Mouse (Mus musculus) lung, embryonic 15.5 days (tissue): ENCODE measurements around the gene Tiam1. TPM values are rescaled to one million over a fixed set of nuclear protein-coding genes. Genes with fewer than 3 reads are reported as not detected.

Source experiments
- ATAC-seq: fragments of 200-750 bp; cut with Nextera tagmentation; 2 replicates; pipeline ENCODE4 v1.8.0; 2017; ENCODE audit warnings: moderate number of reproducible peaks, borderline replicate concordance; ENCODE audit not compliant: low FRiP score, low TSS enrichment; ENCODE audit errors: extremely low read depth
- H3K27ac ChIP-seq: fragments of 300-500 bp; sonication (generic); 2 replicates; pipeline ENCODE4 v1.5.1; 2015; ENCODE audit warnings: moderate library complexity, mild to moderate bottlenecking, inconsistent platforms
- H3K27me3 ChIP-seq: fragments of 300-500 bp; sonication (generic); 2 replicates; pipeline ENCODE4 v1.6.1; 2015; ENCODE audit warnings: inconsistent platforms
- H3K36me3 ChIP-seq: fragments of 300-500 bp; sonication (generic); 2 replicates; pipeline ENCODE4 v1.6.1; 2015; ENCODE audit warnings: inconsistent platforms
- H3K4me1 ChIP-seq: fragments of 300-500 bp; sonication (generic); 2 replicates; pipeline ENCODE4 v1.6.1; 2015; ENCODE audit warnings: inconsistent platforms
- H3K4me2 ChIP-seq: fragments of 300-500 bp; sonication (generic); 2 replicates; pipeline ENCODE4 v1.6.1; 2015; ENCODE audit warnings: inconsistent platforms, mild to moderate bottlenecking, moderate library complexity
- H3K4me3 ChIP-seq: fragments of 300-500 bp; sonication (generic); 2 replicates; pipeline ENCODE4 v1.5.1; 2015; ENCODE audit warnings: mild to moderate bottlenecking, inconsistent platforms
- H3K9ac ChIP-seq: fragments of 300-500 bp; sonication (generic); 2 replicates; pipeline ENCODE4 v1.6.1; 2015; ENCODE audit warnings: inconsistent platforms
- H3K9me3 ChIP-seq: fragments of 300-500 bp; sonication (generic); 2 replicates; pipeline ENCODE4 v1.6.1; 2016; ENCODE audit warnings: inconsistent platforms
- WGBS: fragments of 180-500 bp; shearing (Covaris S2); methylation state at CpG from one replicate; pipeline ENCODE4 v1.1.7; 2015; 5-methylcytosine and 5-hydroxymethylcytosine counted together
- polyA plus RNA-seq: library from polyadenylated mRNA; unstranded; fragments of >200 nt; fragmentation: Nextera tagmentation; extraction: Ambion mirVana; gene quantifications from 2 replicates; pipeline ENCODE4 v1.2.1, GENCODE M21; 2015

The Tiam1 gene
- polyA plus RNA-seq, 1 experiment from 2014 or later = 10.8 TPM

DNA sequence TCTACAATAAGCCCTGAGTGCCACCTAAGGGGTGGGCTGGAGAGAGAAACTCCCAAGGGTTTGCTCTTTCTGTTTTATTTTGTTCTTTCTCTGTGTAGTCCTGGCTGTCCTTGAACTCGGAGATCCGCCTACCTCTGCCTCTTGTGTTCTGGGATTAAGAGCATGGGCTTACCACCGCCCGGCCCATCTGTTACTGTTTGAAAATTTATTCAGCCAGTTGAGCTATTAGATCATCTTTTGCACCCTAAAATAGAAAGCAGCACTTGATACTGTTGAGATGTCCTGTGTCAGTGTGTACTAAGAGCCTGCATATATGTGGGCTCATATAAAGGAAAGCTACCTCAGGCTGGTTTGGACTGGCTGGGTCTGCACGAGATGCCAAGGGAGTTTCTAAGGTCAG, 303.7 kb downstream of the Tiam1 start:
- Histone ChIP-seq H3K4me1 (no peaks in the 10 kb centered on the region; the same call in 1 of the 2 replicates), H3K36me3 (no peaks in the 10 kb centered on the region), H3K9ac (no peak overlapping the region), H3K27ac (no peak overlapping the region), H3K9me3 (no peaks in the 10 kb centered on the region), H3K4me3 (no peak overlapping the region), H3K27me3 (peaks cover 2% of the 10 kb centered on the region; the same call in 1 of the 2 replicates), H3K4me2 (no peak overlapping the region)
- ATAC-seq = no peak
- WGBS = 84% methylated on average over 5 of the region's 5 CpGs

DNA sequence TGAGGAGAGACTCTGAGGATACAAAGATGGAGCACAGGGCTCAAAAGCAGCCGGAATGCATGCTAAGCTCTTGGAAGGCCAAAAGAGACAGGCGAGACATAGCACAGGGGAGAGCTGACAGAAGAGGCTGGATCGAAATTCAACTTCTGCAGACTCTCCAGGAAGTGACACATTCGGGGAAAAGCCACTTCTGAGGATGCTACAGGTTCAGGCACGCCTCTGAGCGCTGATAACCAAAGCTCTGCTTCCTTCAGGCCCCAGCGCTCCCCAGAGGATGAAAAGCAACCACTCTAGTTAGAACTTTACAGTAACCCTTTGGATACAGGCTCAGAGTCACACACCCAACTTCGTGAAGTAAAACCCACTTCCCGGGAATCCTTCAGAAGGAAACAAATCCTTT, 306.5 kb downstream of the Tiam1 start:
- H3K4me2 ChIP-seq = no peak overlapping the region
- 52% methylated on average over 9 of the region's 9 CpGs for WGBS
- ATAC-seq = no peak

DNA sequence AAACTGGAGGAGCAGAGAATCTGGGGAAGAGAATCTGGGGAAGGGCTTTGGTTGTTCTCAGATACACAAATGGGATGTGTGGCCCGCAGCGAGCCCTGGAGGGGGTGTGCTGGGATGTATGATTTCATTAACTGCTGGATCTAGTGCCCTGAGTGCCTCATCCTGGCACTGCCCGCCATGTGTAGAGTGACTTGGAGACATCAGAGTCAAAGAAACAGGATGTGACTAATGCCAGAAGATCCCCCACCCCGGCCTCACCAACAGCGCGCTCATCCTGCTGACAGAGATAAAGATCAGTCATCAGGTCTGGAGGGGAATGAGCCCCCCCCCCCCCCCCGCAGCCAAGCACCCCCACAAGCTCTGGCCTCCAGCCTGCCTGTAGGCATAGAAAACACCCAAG, 308.0 kb downstream of the Tiam1 start:
- Histone ChIP-seq H3K9ac (no peak overlapping the region), H3K4me2 (no peak overlapping the region), H3K4me3 (no peak overlapping the region), H3K4me1 (0 out of 2 replicates have a peak, but pooled peaks cover 3% of the 10 kb centered on the region), H3K27me3 (no peaks in the 10 kb centered on the region), H3K27ac (no peak overlapping the region), H3K9me3 (no peaks in the 10 kb centered on the region), H3K36me3 (no peaks in the 10 kb centered on the region)
- WGBS = 64% methylated on average over 7 of the region's 7 CpGs
- ATAC-seq = no peak

More for the DNA sequence above, 306.5 kb downstream of the Tiam1 start:
- Histone ChIP-seq H3K36me3 (no peaks in the 10 kb centered on the region), H3K27me3 (no peaks in the 10 kb centered on the region), H3K9ac (no peak overlapping the region), H3K4me3 (no peak overlapping the region), H3K4me1 (no peaks in the 10 kb centered on the region; the same call in 1 of the 2 replicates), H3K27ac (no peak overlapping the region), H3K9me3 (no peaks in the 10 kb centered on the region)

DNA sequence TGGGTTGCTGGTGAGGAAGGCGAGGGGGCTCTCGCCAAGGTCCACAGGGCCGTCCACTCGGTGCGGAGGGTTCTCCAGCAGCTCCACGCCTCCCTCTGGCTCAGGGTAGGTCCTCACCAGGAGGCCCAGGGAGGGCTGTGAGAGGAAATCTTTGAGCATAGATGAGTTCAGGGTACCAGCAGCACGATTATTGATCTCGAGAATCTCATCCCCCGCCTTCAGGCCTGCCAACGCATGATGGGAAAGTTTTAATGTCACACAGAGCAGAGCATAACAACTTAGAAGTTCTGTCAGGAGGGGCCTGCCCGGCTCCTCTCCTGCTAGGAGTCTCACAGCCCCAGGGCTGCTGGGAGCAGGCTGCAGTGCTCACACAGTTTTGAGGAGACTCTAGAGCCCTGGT, 310.6 kb downstream of the Tiam1 start:
- Histone ChIP-seq H3K9me3 (no peaks in the 10 kb centered on the region), H3K27me3 (no peaks in the 10 kb centered on the region), H3K9ac (no peak overlapping the region), H3K36me3 (no peaks in the 10 kb centered on the region), H3K4me2 (no peak overlapping the region), H3K4me3 (no peak overlapping the region), H3K4me1 (0 out of 2 replicates have a peak, but pooled peaks cover 8% of the 10 kb centered on the region), H3K27ac (no peak overlapping the region)
- no peak for ATAC-seq
- WGBS = 80% methylated on average over 11 of the region's 11 CpGs

DNA sequence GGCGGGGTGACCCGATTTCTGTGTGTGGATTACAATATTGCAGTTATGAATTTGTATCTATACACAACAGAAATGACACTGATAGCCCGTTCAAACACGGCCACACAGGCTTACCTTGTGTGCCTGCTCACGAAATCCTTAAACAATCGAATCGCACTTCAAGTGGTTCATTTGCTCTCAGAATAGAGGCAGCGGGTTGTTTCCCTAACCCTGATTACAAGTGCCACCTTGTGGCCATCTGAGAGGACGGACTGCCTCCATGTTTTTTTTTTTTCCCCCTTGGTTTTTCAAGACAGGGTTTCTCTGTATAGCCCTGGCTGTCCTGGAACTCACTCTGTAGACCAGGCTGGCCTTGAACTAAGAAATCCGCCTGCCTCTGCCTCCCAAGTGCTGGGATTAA, 312.4 kb downstream of the Tiam1 start:
- WGBS = 32% methylated on average over 10 of the region's 10 CpGs
- Histone ChIP-seq H3K36me3 (no peaks in the 10 kb centered on the region), H3K27me3 (no peaks in the 10 kb centered on the region), H3K4me2 (peak overlapping the region; percentile 23), H3K9ac (no peak overlapping the region), H3K4me3 (no peak overlapping the region), H3K9me3 (no peaks in the 10 kb centered on the region), H3K27ac (0 out of 2 replicates have a peak overlapping the region, but pooled peaks have one; percentile 6), H3K4me1 (peaks cover 10% of the 10 kb centered on the region; the same call in 1 of the 2 replicates)
- ATAC-seq = no peak

DNA sequence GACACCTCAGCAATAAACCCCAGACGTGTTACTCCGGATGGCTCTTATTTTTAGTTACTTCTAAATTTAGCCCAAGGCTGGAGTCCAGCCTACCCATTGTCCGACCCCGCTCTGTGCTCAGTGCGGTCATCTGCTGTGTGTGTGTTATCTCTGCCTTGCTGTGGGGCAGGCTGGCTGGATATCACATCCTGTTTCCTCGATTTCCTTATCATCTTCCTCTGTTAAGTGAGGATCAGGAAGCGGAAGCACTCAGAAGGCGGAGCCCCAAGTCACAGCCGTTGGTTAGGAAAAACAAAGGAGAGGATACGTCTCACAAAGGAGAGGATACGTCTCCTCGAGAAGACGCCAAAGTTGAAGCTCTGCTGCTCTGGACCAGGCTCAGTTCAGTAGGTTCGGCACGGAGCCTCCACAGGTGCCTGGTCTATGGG, 313.3 kb downstream of the Tiam1 start:
- Histone ChIP-seq H3K36me3 (no peaks in the 10 kb centered on the region), H3K4me3 (no peak overlapping the region), H3K9me3 (no peaks in the 10 kb centered on the region), H3K9ac (no peak overlapping the region), H3K27me3 (no peaks in the 10 kb centered on the region), H3K4me1 (peaks cover 10% of the 10 kb centered on the region; the same call in 1 of the 2 replicates), H3K4me2 (peak overlapping the region; percentile 23), H3K27ac (0 out of 2 replicates have a peak overlapping the region, but pooled peaks have one; percentile 6)
- ATAC-seq = peak; percentile 68; the same call in 1 of the 2 replicates
- WGBS = 54% methylated on average over 15 of the region's 15 CpGs

DNA sequence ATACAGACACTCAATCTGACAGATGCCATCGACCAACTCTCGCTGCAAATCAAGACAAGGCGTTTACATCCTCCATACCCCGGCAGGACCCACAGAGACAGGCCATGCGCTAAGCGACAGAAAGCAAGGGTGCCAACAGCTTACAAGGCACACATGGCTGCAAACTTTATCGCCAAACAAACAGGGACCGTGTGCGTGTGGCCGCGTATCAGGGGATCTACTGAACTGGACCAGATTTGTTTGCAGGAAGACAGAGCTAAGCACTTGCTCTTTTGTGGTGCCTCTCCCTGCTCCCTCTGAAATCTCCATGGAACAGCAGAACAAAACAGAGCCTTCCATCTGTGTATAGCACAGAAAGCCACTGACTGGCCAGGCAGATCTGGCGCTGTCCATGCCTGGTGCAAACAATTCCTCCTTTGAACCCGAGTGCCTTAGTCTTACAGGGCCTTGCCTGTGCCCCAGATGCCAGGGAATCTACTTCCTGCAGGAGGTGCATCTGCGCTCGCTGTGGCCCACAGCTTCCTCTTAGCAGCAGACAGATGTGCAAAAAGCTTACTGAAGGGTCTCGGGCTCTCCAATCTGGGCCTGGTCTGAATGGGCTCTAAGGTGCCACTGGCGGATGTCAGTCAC, 316.0 kb downstream of the Tiam1 start:
- Histone ChIP-seq H3K9me3 (no peaks in the 10 kb centered on the region), H3K4me1 (peaks cover 10% of the 10 kb centered on the region; the same call in 1 of the 2 replicates), H3K36me3 (no peaks in the 10 kb centered on the region), H3K4me3 (no peak overlapping the region), H3K4me2 (no peak overlapping the region), H3K9ac (no peak overlapping the region), H3K27ac (no peak overlapping the region), H3K27me3 (no peaks in the 10 kb centered on the region)
- ATAC-seq = no peak
- WGBS = 56% methylated on average over 17 of the region's 17 CpGs

DNA sequence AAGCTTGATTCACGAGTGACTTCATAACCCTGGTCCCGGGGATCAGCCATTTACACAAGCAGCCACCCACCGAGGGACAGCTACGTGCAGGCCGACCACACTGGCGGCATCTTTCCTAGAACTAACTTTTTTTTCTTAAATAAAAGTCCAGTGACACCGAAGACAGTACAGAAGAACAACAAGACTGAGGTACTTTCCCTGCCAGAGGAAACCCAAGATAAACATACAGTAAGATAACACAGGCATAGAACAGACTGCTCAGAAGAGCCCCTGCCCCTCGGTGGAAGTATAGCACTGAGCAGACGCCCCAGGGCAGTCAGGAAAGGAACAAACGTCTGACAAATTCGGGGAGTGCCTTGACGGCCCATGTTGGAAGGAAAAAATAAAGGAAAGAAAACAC, 317.7 kb downstream of the Tiam1 start:
- Histone ChIP-seq H3K36me3 (no peaks in the 10 kb centered on the region), H3K4me2 (no peak overlapping the region), H3K9me3 (no peaks in the 10 kb centered on the region), H3K4me3 (no peak overlapping the region), H3K9ac (no peak overlapping the region), H3K4me1 (peaks cover 8% of the 10 kb centered on the region; the same call in 1 of the 2 replicates), H3K27ac (no peak overlapping the region), H3K27me3 (no peaks in the 10 kb centered on the region)
- ATAC-seq = no peak
- 25% methylated on average over 12 of the region's 12 CpGs for WGBS

DNA sequence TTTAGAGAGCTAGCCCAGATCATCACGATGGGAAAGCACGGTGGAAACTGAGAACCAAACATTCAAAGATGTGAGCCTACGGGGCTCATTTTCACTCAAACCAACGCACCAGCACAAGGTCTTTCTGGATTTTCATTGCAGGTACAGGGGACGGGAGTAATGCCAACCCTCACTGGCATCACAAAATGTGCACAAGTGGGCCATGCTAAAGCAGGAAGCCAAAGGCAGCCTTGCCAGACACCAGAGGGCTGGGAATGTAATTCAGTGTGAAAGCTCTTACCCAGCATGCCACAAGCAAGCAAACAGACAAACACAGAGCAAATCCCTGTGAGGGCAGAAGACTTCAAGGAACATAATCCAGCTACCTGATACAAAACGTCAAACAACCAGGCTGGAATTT, 320.7 kb downstream of the Tiam1 start:
- no peak overlapping the region for H3K4me2 ChIP-seq
- H3K27me3 ChIP-seq = peaks cover 3% of the 10 kb centered on the region; the same call in 1 of the 2 replicates
- H3K9ac ChIP-seq = no peak overlapping the region
- no peak for ATAC-seq
- no peaks in the 10 kb centered on the region for H3K36me3 ChIP-seq
- 81% methylated on average over 6 of the region's 6 CpGs for WGBS
- H3K4me3 ChIP-seq = no peak overlapping the region
- peaks cover 11% of the 10 kb centered on the region for H3K4me1 ChIP-seq
- no peak overlapping the region for H3K27ac ChIP-seq
- H3K9me3 ChIP-seq = no peaks in the 10 kb centered on the region

DNA sequence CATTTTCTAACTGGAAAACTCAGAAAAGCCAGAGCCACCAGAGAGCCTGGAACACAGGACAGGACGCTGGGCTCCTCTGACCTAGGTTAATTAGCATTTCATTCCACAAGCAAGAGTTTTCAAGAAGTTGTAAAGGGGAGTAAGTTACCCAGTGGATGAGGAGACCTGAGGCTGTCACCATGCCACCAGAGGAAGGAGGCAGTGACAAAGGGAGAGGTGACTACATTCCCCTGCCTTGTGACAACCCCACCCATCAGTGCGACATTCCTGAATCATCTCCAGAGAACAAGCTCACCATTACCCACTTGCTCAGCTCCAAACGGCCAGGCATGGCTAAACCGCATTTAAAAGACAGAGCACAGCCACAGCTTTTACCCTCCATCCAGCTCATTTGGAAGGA, 324.9 kb downstream of the Tiam1 start:
- Histone ChIP-seq H3K9me3 (no peaks in the 10 kb centered on the region), H3K36me3 (no peaks in the 10 kb centered on the region), H3K4me1 (peaks cover 20% of the 10 kb centered on the region), H3K27ac (no peak overlapping the region), H3K4me2 (peak overlapping the region; percentile 72), H3K4me3 (no peak overlapping the region), H3K27me3 (peaks cover 9% of the 10 kb centered on the region; the same call in 1 of the 2 replicates), H3K9ac (no peak overlapping the region)
- no peak for ATAC-seq
- 33% methylated on average over 4 of the region's 4 CpGs for WGBS

DNA sequence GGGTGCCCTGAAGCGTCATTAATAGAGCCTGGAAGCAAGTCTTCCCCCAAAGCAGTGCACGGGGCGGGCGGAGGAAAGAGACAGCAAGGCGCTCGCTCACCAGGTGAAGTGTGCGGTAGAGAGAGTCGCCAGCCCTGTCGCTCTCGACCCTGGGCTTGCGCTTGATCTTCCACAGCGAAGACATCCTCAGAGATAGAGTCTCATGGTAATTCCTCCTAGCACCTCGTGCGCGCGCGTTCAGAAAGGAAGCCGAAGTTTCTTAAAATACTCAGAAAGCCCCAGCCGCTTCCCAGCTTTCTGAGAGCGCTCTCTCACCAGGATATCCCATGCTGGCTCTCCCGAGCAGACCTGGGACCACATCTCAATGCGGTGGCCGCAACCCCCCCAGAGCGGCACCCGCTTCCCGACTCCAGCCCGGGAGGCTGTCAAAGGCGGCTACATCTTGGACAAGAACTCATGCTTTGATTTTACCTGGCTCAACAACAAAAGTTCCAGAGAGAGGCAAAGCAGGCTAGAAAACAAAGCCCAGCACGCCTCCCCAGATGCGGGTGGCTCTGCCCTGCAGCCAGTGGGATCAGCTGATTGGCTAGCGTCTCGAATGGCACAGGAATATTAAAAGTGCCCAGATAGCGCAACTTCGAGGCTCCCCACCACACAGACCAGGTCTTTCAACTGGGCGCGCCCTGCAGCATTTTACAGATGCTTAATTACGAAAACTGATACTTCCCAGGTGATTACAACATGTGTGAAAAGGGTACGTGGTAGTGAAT, 325.5 kb downstream of the Tiam1 start:
- Histone ChIP-seq H3K4me2 (peak overlapping the region; percentile 72), H3K4me3 (peak overlapping the region; percentile 38), H3K9me3 (no peaks in the 10 kb centered on the region), H3K36me3 (no peaks in the 10 kb centered on the region), H3K4me1 (peaks cover 20% of the 10 kb centered on the region), H3K9ac (peak overlapping the region; percentile 33), H3K27me3 (peaks cover 9% of the 10 kb centered on the region; the same call in 1 of the 2 replicates), H3K27ac (no peak overlapping the region)
- 4% methylated on average over 38 of the region's 38 CpGs for WGBS
- ATAC-seq = no peak

DNA sequence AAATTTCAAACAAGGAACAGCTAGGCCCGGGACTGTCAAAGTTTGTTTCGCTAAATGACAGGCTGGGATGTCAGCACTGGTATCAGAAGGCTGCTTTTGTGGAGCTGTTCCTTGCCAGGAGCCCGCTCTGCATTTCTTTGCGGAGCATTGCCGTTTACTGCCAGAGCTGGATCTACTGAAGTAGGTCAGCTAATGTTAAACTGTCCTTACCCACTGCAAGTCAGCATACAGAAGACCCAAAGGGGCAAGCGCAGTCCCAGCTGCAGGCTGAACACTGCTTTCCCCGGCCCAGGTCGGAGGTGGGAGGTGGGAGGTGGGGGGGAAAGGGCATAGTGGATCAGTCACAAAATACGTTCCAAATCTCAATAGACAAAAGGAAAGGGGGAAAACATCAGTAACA, 326.3 kb downstream of the Tiam1 start:
- Histone ChIP-seq H3K36me3 (no peaks in the 10 kb centered on the region), H3K27ac (no peak overlapping the region; the same call in 1 of the 2 replicates), H3K4me3 (peak overlapping the region; percentile 38), H3K9me3 (no peaks in the 10 kb centered on the region), H3K9ac (no peak overlapping the region), H3K4me2 (peak overlapping the region; percentile 72), H3K4me1 (peaks cover 20% of the 10 kb centered on the region), H3K27me3 (peaks cover 9% of the 10 kb centered on the region; the same call in 1 of the 2 replicates)
- WGBS = 20% methylated on average over 9 of the region's 9 CpGs
- ATAC-seq = no peak
